Mouse (Mus musculus) layer of hippocampus, postnatal 14 days (tissue): ENCODE measurements around the gene Pold1. TPM values are rescaled to one million over a fixed set of nuclear protein-coding genes. Genes with fewer than 3 reads are reported as not detected.

Experiments
- DNase-seq, 2 experiments: peaks; one replicate each; pipeline ENCODE4 v3.0.0; 2021 to 2022; ENCODE audit warnings: low spot score in 2 of 2, mixed read lengths in 1 of 2
- long read RNA-seq, 2 experiments: library from polyadenylated mRNA; stranded (forward); transcript quantifications; one replicate each; pipeline ENCODE4 v2.0.0; 2021
- total RNA-seq, 2 experiments: library from RNA; stranded (reverse); gene quantifications; 2 replicates each; pipeline ENCODE4 v1.2.3; 2021

The Pold1 gene
- total RNA-seq, result 1 to 10 TPM; 5.8 to 8.8 TPM
- long read RNA-seq, experiment 1, partial matches to known transcripts, result 1 of 7 reads
- long read RNA-seq, experiment 1, other reads (novel, unspliced or antisense), result 2 of 7 reads
- long read RNA-seq, experiment 2, transcript Pold1-201 (27 exons, 3,454 nt), result major isoform, 7 of 9 reads
- long read RNA-seq, experiment 2, partial matches to known transcripts, result 1 of 9 reads
- long read RNA-seq, experiment 2, other reads (novel, unspliced or antisense), result 1 of 9 reads

- DNase-seq, result peak; percentile 98 to 100
Measured at GRCm38 (mm10) chr7:44548497-44549087, at the start of gene Pold1. TSS of gene Pold1 (minus strand) at chr7:44548849.

- DNase-seq, result no peak
Measured at GRCm38 (mm10) chr7:44598336-44598735, 49.7 kb upstream of the Pold1 start.

DNA sequence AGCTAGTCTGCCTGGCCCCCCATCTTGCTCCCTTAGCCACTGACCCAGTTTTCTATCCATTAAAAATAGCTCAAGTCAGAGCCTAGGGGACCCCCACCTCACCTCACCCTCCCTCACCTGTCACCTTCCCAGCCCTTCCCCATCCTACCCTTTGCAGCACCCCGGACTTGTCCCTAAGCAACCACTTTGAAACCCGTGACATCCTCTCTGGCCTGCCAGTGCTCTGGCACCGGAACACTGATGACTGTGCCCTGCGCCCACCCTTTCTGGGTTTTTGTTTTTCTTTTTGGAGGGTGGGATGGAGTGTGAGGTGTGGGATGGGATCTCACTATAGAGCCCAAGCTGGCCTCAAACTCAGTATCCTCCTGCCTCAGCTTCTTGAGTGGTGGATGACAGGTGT is 49.0 kb upstream of the Pold1 start:
- DNase-seq, result no peak

DNA sequence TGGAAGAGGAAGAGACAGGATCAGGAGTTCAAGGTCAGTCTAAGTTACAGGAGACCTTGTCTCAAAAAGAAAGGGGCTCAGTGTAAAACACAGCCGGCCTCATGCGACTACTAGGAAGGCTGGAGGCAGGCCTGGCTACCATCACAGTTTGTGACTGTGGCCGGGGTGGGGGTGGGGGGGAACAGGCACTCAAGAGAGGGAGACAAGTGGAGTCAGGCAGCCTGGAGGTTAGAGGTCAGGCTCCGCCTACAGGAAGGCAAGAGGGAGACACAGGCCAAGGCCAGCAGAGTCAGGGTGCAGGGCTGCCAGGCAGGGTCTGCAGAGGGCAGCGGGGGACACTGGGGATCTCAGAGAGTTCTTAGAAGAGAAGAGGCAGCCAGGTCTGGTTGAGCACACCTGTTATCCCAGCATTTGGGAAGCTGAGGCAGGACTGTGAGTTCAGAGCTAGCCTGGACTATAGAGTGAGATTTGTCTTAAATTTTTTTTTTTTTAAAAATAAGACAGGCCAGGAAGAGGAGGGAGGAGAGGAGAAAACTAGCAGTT is 48.4 kb upstream of the Pold1 start:
- DNase-seq, result no peak

GRCm38 (mm10) chr7:44596051-44596450 is 47.4 kb upstream of the Pold1 start:
- DNase-seq, result no peak

DNA sequence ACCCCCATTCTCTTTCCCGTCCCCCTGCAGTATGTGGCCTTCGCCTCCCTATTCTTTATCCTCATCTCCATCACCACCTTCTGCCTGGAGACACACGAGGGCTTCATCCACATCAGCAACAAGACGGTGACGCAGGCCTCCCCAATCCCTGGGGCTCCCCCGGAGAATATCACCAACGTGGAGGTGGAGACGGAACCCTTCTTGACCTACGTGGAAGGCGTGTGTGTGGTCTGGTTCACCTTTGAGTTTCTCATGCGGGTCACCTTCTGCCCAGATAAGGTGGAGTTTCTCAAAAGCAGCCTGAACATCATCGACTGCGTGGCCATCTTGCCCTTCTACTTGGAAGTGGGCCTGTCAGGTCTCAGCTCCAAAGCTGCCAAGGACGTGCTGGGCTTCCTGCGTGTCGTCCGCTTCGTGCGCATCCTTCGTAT is 46.5 kb upstream of the Pold1 start:
- DNase-seq, result no peak

GRCm38 (mm10) chr7:44594291-44594690 is 45.6 kb upstream of the Pold1 start:
- peak; percentile 70 to 89 for DNase-seq

DNA sequence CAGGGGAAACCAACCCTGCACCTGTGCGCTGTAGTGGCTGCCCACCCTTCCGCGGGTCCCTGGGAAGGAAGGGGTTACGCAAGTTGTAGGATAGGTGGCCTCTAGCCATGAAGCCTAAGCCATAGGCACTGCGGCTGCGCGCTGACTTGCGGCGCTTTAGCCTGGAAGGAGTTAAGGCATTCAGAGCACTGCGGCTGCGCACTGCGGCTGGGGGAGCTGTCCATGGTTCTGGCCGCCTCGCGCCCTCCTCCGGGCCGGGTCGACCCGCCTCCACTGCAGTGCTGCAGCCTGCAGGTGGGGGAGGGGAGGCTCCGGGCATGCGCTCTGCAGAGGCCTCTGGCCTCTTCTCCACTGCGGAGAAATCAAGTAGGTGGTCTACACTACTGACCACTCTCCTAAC is 45.1 kb upstream of the Pold1 start:
- DNase-seq, result peak; percentile 88 to 94

DNA sequence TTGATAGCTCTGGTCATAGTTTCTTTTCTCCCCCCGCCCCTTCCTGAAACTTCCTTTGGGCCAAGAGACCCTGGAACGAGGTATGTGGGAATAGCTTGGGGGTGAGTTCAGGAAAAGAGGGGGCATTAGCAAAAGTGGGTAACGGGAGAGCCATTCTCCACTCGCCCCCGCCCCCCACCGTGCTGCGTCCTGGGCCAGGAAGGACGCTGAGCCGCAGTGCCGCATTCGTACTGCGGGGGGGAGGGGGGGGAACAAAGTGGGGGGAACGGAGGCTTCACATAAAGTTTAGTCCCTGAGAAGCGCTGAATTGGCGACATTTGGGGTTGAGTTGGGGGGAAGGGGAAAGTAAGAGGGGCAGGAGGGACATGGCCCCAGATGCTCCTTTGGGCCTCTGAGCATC is 44.4 kb upstream of the Pold1 start:
- no peak for DNase-seq

- no peak for DNase-seq
Measured at GRCm38 (mm10) chr7:44591348-44592116, 42.9 kb upstream of the Pold1 start.

- DNase-seq, result peak; percentile 87 to 96
Measured at GRCm38 (mm10) chr7:44590402-44591347, 42.0 kb upstream of the Pold1 start, which contains the start of gene Kcnc3. TSS of gene Kcnc3 (plus strand) at chr7:44590664.

DNA sequence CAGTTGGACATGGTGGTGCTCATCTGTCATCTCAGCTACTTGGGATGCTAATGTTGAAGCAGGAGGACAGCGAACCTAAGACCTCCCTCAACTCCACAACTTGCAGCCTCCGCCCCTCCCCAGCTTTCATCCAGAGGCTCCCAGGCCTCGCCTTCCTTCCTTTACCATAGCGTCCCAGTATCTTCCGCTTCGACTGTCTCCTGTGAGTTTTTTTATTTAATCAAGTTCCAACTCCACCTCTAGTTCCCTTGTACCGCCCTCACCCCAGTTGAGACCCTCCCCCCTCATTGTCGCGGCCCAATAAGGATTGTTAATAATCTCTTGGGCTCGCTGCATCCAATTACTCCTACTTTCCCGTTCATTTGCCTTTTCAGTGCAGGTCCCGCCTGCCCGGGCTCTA is 41.3 kb upstream of the Pold1 start:
- peak in 1 of 2 experiments; percentile 72 for DNase-seq

GRCm38 (mm10) chr7:44589149-44589548 is 40.5 kb upstream of the Pold1 start:
- DNase-seq, result peak; percentile 72 to 80

GRCm38 (mm10) chr7:44588338-44588737 is 39.7 kb upstream of the Pold1 start:
- DNase-seq, result no peak

GRCm38 (mm10) chr7:44587676-44588075 is 39.0 kb upstream of the Pold1 start:
- no peak for DNase-seq

DNA sequence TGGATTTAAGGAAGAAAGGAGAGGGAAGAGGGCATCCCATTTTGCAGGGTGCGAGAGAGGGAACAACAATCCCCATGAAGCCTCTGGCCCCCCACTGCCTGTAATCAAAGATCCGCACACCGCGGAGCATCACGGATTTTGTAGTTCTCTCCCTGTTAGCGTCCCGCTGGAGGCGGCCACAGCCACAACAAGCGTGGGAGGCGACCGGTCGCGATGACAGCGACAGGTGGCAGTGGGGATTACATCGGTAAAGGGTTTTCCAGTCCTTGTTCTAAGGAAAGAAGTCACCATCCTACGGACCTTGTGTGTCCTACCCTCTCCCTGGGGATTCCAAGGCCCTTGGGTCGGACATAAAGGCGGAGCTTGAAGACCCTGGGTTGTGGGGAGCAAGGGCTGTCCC is 38.3 kb upstream of the Pold1 start:
- peak; percentile 84 to 90 for DNase-seq

DNA sequence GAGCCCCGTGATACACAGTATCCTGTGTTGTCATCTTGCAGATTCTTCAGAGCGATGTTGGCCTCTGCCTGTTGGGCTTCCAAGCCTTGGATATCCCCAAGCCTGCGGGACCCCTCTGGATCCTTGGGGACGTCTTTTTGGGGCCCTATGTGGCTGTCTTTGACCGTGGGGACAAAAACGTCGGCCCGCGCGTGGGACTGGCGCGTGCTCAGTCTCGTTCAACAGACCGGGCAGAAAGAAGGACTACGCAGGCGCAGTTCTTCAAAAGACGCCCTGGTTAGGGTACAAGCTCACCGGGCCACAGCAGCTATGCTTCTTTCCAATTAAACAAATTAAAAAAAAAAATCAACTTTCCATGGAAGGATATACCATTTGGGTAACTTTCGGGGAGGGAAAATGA is 37.9 kb upstream of the Pold1 start:
- peak; percentile 75 to 80 for DNase-seq

- no peak for DNase-seq
Measured at GRCm38 (mm10) chr7:44585606-44586005, 37.0 kb upstream of the Pold1 start.

DNA sequence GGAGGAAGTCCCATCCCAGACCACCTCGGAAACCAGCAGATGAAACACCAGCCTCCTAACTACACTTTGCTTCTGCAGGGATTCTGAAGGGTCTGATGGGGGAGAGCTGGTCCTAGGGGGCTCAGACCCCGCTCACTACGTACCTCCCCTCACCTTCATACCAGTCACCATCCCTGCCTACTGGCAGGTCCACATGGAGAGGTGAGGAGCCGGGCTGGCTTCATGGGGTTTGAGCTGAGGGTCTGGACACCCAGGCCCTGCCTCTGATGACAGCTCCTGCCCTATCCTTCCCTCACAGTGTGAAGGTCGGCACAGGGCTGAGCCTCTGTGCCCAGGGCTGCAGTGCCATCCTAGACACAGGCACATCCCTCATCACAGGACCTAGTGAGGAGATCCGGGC is 36.3 kb upstream of the Pold1 start:
- DNase-seq, result no peak

DNA sequence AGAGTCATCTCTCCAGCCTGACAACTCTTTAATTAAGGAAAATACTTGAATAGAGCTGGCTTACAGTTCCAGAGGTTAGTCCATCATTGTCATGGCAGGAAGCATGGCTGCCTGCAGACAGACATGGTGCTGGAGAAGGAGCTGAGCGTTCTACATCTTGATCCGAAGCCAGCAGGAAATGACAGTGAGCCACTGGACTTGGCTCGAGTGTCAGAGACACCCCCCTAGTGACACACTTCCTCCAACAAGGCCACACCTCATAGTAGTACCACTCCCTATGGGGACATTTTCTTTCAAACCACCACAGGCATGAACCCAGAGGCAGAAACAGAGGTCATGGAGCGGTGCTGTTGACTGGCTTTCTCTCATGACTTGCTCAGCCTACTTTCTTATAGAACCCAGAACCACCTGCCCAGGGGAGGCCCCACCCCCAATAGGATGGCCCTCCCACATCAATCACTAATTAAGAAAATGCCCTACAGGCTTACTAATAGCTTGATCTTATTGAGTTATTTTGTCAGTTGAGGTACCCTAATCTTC is 35.7 kb upstream of the Pold1 start:
- DNase-seq, result no peak

DNA sequence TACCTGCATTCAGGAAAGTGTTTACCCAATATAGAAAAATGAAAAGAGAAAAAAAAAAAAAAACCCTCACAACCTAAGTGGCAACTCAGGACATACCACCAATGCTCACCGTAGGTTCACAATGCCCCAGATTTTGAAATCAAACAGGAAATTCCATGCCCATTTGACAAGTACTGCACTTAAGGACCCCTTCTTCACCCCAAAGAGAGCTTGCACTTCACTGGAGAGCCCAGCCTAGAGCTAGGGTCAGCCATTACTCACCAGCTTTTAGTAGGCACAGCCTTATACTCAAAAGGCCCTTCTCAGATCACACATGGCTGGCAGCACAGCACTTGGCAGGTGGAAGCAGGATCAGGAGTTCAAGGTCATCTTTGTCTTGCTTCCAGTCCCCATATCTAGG is 34.5 kb upstream of the Pold1 start:
- DNase-seq, result no peak
